In genomic region chr13:52977757-52978156, GRCm38 (mm10) we compare ENCODE assay signal across 10 mouse cellular contexts. TPM values are rescaled to one million over a fixed set of nuclear protein-coding genes. Genes with fewer than 3 reads are reported as not detected.
DNase-seq lines count a peak whose midpoint lies in the region; ATAC-seq and TF ChIP-seq lines count a peak whose summit lies in the region.
"Had no signal": no experiment of that assay in that cellular context is flagged by ENCODE, and none has a peak within 500 bp of the region (broad histone marks: within the 10 kb centered on the region; RNA-seq: fewer than 3 reads in every experiment).

No protein-coding gene starts in this region.

- no peak for ATAC-seq in heart, postnatal 0 days (ENCODE audit: insufficient read depth, low read depth)
- no peak for ATAC-seq in hindbrain, embryonic 16.5 days
- ATAC-seq in midbrain, embryonic 13.5 days = no peak

- TF ChIP-seq EP300 in heart, postnatal 0 days (IDR thresholded peaks at IDR 0.05; ENCODE audit: low read depth) = no peak

- H3K4me1 ChIP-seq in heart, postnatal 0 days (ENCODE audit: control insufficient read depth, insufficient read depth) = peaks cover 41% of the 10 kb centered on the region
- peaks cover 18% of the 10 kb centered on the region for H3K4me1 ChIP-seq in brown adipose tissue, adult 24 weeks (ENCODE audit: control insufficient read depth, insufficient read depth, insufficient read length, low read length)
- peaks cover 31% of the 10 kb centered on the region for H3K4me1 ChIP-seq in hindbrain, embryonic 16.5 days (ENCODE audit: control insufficient read depth, insufficient read depth, low read depth, low read length)
- peaks cover 44% of the 10 kb centered on the region for H3K4me1 ChIP-seq in midbrain, embryonic 13.5 days (replicated peaks)

- no peak for TF ChIP-seq CTCF in heart, postnatal 0 days (IDR thresholded peaks at IDR 0.05; ENCODE audit: low read depth)

- peak overlapping the region; percentile 94 for H3K4me2 ChIP-seq in heart, postnatal 0 days (ENCODE audit: low read depth, low read length)
- peak overlapping the region; percentile 92 for H3K4me2 ChIP-seq in hindbrain, embryonic 16.5 days (ENCODE audit: low read length)
- H3K4me2 ChIP-seq in midbrain, embryonic 13.5 days (replicated peaks) = peak overlapping the region; percentile 98

- WGBS in heart, postnatal 0 days = 26% methylated on average over 4 of the region's 4 CpGs
- WGBS in hindbrain, embryonic 16.5 days = 17% methylated on average over 4 of the region's 4 CpGs
- WGBS in midbrain, embryonic 13.5 days = 23% methylated on average over 4 of the region's 4 CpGs

- no peaks in the 10 kb centered on the region for H3K27me3 ChIP-seq in heart, postnatal 0 days (ENCODE audit: control insufficient read depth, insufficient read depth, low read length)
- no peaks in the 10 kb centered on the region for H3K27me3 ChIP-seq in hindbrain, embryonic 16.5 days (replicated peaks; ENCODE audit: control insufficient read depth, insufficient read depth, low read length)
- H3K27me3 ChIP-seq in midbrain, embryonic 13.5 days = peaks cover 6% of the 10 kb centered on the region

- H3K9ac ChIP-seq in heart, postnatal 0 days (replicated peaks; ENCODE audit: low read depth, low read length) = peak overlapping the region; percentile 83
- H3K9ac ChIP-seq in hindbrain, embryonic 16.5 days (ENCODE audit: low read depth, low read length) = peak overlapping the region; percentile 82
- peak overlapping the region; percentile 94 for H3K9ac ChIP-seq in midbrain, embryonic 13.5 days (replicated peaks)

- intact Hi-C loops in heart, postnatal 14 days (cut with DNase I) = loop anchor here (2.0 kb wide), 1 partner anchor 47 kb away; no protein-coding TSS in a partner anchor

- H3K4me3 ChIP-seq in heart, postnatal 0 days (ENCODE audit: low read depth, low read length) = peak overlapping the region; percentile 81
- peak overlapping the region; percentile 17 for H3K4me3 ChIP-seq in brown adipose tissue, adult 24 weeks (ENCODE audit: insufficient read depth, low read depth, low read length)
- H3K4me3 ChIP-seq in hindbrain, embryonic 16.5 days (ENCODE audit: low read length) = peak overlapping the region; percentile 74
- peak overlapping the region; percentile 83 for H3K4me3 ChIP-seq in midbrain, embryonic 13.5 days (replicated peaks)

- H3K9me3 ChIP-seq in heart, postnatal 0 days (replicated peaks; ENCODE audit: control insufficient read depth, low read length) = no peaks in the 10 kb centered on the region
- H3K9me3 ChIP-seq in hindbrain, embryonic 16.5 days (ENCODE audit: control insufficient read depth, low read length) = no peaks in the 10 kb centered on the region
- no peaks in the 10 kb centered on the region for H3K9me3 ChIP-seq in midbrain, embryonic 13.5 days

- DNase-seq in heart, postnatal 0 days (ENCODE audit: low spot score) = no peak
- DNase-seq in heart, postnatal 14 days = no peak
- no peak for DNase-seq in spleen, adult 18-20 months
- no peak for DNase-seq in right cerebral cortex, postnatal 25 days
- no peak for DNase-seq in layer of hippocampus, postnatal 25 days (ENCODE audit: extremely low spot score in 1 of 2, low spot score in 1 of 2)
- DNase-seq: cerebellum, adult 8-10 months had no signal

- peak overlapping the region; percentile 95 for H3K27ac ChIP-seq in heart, postnatal 0 days (ENCODE audit: low read depth)
- peak overlapping the region; percentile 69 for H3K27ac ChIP-seq in brown adipose tissue, adult 24 weeks (replicated peaks; ENCODE audit: low read depth, low read length)
- H3K27ac ChIP-seq in hindbrain, embryonic 16.5 days (ENCODE audit: low read depth, low read length) = peak overlapping the region; percentile 86
- peak overlapping the region; percentile 94 for H3K27ac ChIP-seq in midbrain, embryonic 13.5 days

- H3K36me3 ChIP-seq in heart, postnatal 0 days (replicated peaks; ENCODE audit: control insufficient read depth, insufficient read depth, low read length) = no peaks in the 10 kb centered on the region
- H3K36me3 ChIP-seq in hindbrain, embryonic 16.5 days (ENCODE audit: control insufficient read depth, insufficient read depth, low read length) = no peaks in the 10 kb centered on the region
- no peaks in the 10 kb centered on the region for H3K36me3 ChIP-seq in midbrain, embryonic 13.5 days
- H3K36me3 ChIP-seq: G1E had no signal

RNA-seq across cellular contexts. Expression of gene Nfil3, which starts 3.1 kb away (rescaled TPM):
- total RNA-seq in heart, postnatal 0 days (2014; rRNA removed; ENCODE audit: low replicate concordance) = 16.5 and 18.0 TPM in 2 replicates
- polyA plus RNA-seq in heart, postnatal 0 days (2015; fragmentation: Nextera tagmentation; extraction: Ambion mirVana) = 20.0 and 20.3 TPM in 2 replicates
- 10 to 100 TPM; 19.6 to 22.7 TPM for total RNA-seq in heart, postnatal 14 days (2021)
- 9.6 and 37.4 TPM in 2 replicates for polyA plus RNA-seq in brown adipose tissue, adult 24 weeks (2012; ENCODE audit: insufficient read depth, insufficient read length, missing spikeins)
- 44.8 and 46.0 TPM in 2 replicates for polyA plus RNA-seq in hindbrain, embryonic 16.5 days (2015; fragmentation: Nextera tagmentation; extraction: Ambion mirVana)
- polyA plus RNA-seq in midbrain, embryonic 13.5 days (2015; fragmentation: Nextera tagmentation; extraction: Ambion mirVana) = 40.5 and 41.3 TPM in 2 replicates
- 10 to 100 TPM; 12.5 to 15.1 TPM for total RNA-seq in layer of hippocampus, postnatal 25 days (2021)

RNA-seq across cellular contexts. Expression of gene Auh, which starts 48.3 kb away (rescaled TPM):
- total RNA-seq in heart, postnatal 0 days (2014; rRNA removed; ENCODE audit: low replicate concordance) = 56.4 and 61.3 TPM in 2 replicates
- 60.7 and 63.5 TPM in 2 replicates for polyA plus RNA-seq in heart, postnatal 0 days (2015; fragmentation: Nextera tagmentation; extraction: Ambion mirVana)
- total RNA-seq in heart, postnatal 14 days (2021) = 10 to 100 TPM; 92.6 to 95.8 TPM
- 196 and 200 TPM in 2 replicates for polyA plus RNA-seq in brown adipose tissue, adult 24 weeks (2012; ENCODE audit: insufficient read depth, insufficient read length, missing spikeins)
- 66.5 and 75.0 TPM in 2 replicates for polyA plus RNA-seq in hindbrain, embryonic 16.5 days (2015; fragmentation: Nextera tagmentation; extraction: Ambion mirVana)
- polyA plus RNA-seq in midbrain, embryonic 13.5 days (2015; fragmentation: Nextera tagmentation; extraction: Ambion mirVana) = 57.1 and 58.4 TPM in 2 replicates
- 100 to 1,000 TPM; 104 to 110 TPM for total RNA-seq in layer of hippocampus, postnatal 25 days (2021)

Comparison
In these comparisons a context has a peak if more than half of its experiments do, and no peak if none do; other contexts are left out.
1. H3K4me3 ChIP-seq: peak in every context shown above with its lines; median percentile 83 in midbrain, embryonic 13.5 days; 81 in heart, postnatal 0 days; 74 in hindbrain, embryonic 16.5 days; 17 in brown adipose tissue, adult 24 weeks.